Mouse (Mus musculus) brain, embryonic 14.5 days (tissue): ENCODE measurements at regions not wholly inside any gene's neighbourhood (a gene's known extent, or its start where the extent isn't known, plus 50 kb on each side); places are given as distances from the start of the nearest gene placed in this dataset.
"Not testable (repeated sequence)": the region's sequence is repeated elsewhere in the genome, so short reads cannot be mapped to it uniquely, and the experiment has no call there.

Experiments used
- DNase-seq: peaks from one replicate; pipeline ENCODE4 v3.0.0-alpha.2; 2011; ENCODE audit warnings: low read depth
- CTCF ChIP-seq: fragments of 200-500 bp; IDR thresholded peaks from 2 replicates; pipeline ENCODE4 v1.5.1; 2012; ENCODE audit warnings: inconsistent platforms, mild to moderate bottlenecking, moderate library complexity, borderline replicate concordance; ENCODE audit not compliant: insufficient read depth, insufficient read length; ENCODE audit errors: extremely low read depth
- POLR2A ChIP-seq: fragments of 200-500 bp; IDR thresholded peaks from 2 replicates; pipeline ENCODE4 v1.6.1; 2012; ENCODE audit warnings: mild to moderate bottlenecking, inconsistent platforms, borderline replicate concordance; ENCODE audit not compliant: poor library complexity, insufficient read depth, insufficient read length, severe bottlenecking; ENCODE audit errors: extremely low read depth

DNA sequence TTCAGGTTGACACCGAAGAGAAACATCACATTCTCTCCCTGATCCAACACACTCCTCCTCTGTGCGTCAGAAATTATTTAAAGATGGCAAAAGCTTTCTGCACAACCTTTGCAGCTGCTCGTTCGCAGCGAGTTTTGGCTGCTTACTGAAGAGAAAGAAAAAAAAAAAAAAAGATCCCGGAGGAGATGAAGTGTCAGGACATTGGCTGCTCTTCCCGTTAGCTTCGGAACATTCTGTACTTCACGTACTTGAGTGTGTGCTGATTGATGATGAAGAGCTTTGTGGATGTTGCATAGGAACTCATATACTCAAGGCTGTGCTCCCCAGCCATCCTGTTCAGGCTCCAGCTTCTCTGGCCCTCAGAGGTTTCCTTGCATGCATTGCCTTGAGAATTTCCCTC is 162.5 kb upstream of the Peli2 start:
- DNase-seq: no peak
- no peak for TF ChIP-seq CTCF
- TF ChIP-seq POLR2A: no peak

DNA sequence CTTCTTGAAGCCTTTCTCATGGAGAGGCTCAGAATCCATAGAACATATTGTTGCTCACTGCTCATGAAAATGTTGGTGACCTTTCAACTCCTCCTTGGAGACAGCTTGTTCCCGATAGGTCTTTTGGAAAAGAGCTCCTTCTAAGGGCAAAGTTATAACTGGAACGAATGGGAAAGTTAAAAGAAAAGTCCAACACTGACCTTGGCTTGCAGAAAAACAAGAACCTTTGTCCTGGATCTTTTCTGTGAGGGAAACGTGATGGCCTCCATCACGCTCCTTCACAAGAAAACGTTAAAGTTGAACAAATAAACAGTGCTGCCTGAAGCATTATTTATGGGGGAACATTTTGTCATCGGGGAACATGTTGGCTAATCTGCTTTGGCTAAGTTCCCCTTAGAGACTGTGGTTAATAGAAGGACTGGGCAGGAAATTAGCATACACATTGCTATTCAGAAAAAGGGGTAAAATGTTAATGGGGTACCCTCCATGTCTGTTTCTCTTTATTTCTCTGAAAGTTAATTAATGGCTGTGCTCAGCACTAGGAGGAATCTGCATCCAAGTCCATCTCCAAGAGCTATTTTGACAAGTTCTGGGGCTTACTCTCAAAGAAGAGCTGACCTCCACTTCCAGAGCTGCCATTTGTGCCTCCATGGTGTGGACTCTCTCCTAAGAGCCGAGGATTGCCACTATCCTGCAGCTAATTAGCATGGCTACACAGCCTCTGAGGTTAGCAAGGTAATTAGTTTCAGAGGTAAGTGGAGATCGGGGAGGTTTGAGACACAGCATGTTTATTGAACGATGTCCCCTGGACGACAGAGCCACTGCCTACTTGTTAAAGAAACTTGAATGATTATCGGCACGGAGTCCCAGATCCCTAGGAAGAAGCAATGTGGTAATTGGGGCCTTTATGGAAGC is 161.0 kb upstream of the Peli2 start:
- peak; percentile 73 for DNase-seq
- no peak for TF ChIP-seq POLR2A
- no peak for TF ChIP-seq CTCF

DNA sequence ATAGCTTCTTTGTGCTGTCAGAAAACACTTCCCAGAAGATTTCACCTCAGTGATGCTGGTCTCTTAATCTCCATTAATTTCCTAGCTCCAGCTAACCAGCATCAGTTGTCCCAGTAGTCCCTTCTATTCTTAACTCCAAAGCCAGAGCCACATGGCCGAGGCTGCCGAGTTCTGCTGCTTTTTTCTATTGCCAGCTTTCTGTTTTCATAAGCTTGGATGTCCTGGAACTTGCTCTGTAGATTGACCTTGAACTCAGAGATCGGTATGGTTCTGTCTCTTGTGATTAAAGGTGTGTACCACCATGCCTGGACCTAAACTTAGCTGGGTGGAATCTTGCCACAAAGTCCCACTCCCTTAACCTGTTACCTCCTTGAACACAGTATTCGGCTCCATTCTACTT is 155.8 kb upstream of the Peli2 start:
- not testable (repeated sequence) for DNase-seq

DNA sequence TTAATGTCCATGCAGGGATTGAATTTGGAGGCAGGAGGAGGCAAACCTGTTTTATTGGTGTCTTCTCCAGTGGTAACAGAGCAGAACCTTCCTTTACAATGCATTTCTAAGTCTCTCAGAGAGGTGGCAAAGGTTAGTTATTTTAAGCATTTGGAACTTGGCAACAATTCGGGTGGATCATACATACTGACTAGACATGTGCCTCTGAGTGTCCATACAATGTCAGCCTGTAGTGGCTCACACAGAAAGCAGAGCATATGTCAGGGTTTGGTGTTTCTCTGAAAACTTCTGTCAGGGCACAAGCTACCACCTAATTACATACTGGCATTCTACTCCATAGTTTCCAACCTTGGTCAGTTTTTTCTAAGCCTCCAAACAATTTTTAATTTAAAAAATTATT is 150.8 kb upstream of the Peli2 start:
- TF ChIP-seq CTCF: no peak
- TF ChIP-seq POLR2A: no peak

DNA sequence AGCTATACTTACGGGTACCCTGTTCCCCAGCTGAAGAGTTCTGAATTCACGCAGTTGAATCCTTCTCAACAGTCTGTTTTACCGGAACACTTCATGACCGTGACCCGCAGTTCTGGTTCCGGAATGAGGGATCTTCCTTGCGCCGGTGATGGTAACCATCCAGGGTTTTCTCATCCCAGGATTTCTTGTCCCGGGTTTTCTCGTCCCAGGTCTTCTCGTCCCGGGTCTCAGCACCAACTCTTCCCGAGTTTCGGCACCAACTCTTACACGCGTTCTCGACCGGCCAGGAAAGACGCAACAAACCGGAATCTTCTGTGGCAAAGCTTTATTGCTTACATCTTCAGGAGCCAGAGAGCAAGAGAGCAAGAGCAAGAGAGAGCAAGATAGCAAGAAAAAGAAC is 147.5 kb upstream of the Peli2 start:
- DNase-seq: not testable (repeated sequence)

More for the DNA sequence above, 150.8 kb upstream of the Peli2 start:
- no peak for DNase-seq

DNA sequence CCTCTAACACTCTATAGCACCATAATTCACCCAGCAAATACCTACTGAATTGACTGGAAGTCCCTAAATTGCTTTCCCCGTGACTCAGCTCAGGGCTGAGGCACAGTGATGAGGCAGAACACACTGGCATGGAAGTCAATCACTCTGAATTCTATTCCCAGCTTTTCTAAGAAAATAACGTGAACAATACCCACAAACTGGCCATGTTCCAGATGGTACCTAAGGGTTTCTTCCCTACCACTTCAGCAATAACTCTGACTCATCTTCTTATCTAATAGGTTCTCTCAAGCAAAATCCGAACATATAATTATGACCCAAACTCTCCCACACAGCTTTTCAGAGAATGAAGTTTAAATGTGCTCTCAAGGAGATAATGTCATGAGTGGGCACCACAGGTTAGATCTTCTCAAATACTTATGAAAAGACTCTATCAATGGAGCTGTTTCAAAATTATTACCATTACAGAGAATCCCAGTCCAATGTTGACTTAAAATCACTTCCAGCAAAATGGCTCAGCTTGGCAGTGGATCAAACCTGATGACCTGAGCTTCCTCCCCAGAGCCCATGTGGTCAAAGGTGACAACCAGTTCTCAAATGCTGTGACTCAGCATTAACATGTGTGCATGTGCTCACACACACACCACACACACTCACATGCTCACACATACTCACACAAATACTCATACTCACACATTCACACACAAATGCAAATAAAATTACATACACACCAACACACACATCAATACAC is 137.5 kb upstream of the Peli2 start:
- TF ChIP-seq POLR2A: no peak
- no peak for TF ChIP-seq CTCF
- no peak for DNase-seq

DNA sequence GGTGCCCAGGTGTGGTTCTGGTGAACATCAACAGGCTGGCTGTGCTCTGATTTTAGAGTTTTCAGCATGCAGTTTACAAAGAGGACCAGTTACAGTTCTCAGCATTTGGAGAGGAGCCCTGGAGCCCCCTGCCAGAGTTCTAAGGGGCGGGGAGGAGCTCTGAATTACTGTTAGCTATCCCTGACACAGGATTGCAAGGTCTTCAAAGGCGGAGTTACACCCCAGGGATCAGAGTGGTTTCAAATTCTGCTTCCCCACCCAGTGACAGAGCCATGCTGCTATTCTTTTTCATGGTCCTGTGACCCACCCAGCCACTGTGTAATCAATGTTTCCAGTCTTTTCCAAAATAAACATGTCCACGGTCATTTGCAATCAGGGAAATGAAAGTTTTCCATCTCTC is 134.1 kb upstream of the Peli2 start:
- TF ChIP-seq CTCF (no peak), POLR2A (no peak)
- peak; percentile 48 for DNase-seq

DNA sequence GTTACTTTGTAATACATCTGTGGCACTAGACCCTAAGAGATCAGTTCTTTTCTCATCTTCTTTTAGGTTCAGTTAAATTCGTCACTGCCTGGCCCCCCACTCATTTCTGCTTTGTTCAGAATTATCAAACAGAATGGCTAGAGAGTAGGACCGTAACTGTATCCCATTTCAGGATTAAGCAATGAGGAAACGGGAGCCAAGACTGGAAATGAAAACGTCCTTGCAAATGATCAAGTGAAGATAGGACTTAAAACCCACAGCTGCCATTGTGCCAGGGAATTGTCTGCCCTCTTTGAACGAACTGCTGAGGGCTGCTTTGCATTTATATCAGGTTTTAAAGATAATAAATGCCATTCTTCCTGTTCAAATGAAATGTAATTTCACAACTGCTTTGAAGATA is 133.7 kb upstream of the Peli2 start:
- peak; percentile 64 for DNase-seq
- TF ChIP-seq CTCF (no peak), POLR2A (no peak)

DNA sequence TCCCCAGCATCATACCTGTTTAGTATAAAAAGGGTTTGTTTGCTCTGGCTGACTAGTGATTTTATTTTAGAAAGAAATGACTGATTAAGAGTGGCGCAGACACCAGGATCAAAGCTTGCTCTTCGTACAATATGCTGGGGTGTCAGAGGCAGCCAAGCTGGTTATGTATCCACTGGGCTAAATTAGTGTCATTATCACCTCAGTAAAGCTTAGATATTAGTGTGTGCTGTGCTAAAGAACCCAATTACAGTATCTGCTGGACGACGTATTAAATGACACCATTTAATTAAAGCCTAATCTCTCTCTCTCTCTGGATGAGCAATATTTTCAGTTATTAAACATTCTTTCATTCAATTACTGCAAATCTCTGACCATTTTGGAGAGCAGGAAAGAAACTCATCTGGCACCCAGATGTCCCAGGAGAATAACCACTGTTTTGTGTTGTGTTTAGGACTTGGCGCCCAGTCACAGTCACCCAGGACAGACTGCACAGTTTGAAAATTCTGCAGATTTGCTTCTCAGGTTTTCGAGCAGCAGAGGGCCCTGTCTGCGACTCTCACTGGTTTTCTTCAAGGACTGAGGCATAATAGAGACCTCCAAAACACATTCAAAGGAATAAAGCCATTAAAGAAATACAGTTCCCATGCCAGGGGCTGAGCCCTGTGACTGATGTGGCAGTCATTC is 133.1 kb upstream of the Peli2 start:
- no peak for TF ChIP-seq CTCF
- no peak for TF ChIP-seq POLR2A
- DNase-seq: peak; percentile 75

DNA sequence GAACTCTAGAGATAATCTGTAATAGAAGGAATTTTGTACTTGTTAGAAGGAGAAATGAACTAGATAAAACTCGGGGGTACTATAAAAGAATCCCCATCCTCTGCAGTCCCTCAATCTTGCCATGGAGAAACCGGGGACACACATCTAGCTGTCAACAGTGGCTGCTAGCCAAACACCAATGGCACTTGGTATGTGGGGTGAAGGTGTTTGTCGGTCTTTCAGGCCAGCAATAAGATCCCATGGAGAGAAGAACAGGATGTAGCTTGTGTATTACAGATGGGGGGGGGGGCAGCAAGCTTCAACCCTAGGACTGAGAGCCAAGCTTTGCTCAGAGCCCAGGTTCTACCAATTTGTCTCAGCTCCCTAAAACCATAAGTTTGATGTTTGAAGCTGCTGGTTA is 132.5 kb upstream of the Peli2 start:
- peak; percentile 58 for DNase-seq

DNA sequence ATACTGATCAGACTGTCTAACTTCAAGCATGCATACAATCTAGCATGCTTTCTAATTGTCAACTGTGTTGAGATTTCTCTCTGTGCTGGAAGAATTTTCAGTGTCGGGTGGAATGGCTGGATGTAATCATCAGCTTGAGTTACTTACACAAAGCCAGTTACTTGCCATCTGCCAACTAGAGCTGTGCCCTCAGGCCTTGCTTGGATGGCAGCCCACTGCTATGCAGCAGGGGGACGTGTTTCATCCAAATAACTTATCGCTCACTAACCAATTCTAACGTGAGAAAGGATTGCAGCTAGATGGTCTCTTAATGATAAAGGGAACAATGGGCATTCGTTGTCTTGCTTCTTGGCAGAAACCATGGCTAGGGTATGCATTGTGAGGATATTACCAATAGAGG is 131.3 kb upstream of the Peli2 start:
- TF ChIP-seq CTCF (no peak), POLR2A (no peak)
- DNase-seq: peak; percentile 95

More for the DNA sequence above, 132.5 kb upstream of the Peli2 start:
- TF ChIP-seq POLR2A: no peak
- TF ChIP-seq CTCF: no peak

DNA sequence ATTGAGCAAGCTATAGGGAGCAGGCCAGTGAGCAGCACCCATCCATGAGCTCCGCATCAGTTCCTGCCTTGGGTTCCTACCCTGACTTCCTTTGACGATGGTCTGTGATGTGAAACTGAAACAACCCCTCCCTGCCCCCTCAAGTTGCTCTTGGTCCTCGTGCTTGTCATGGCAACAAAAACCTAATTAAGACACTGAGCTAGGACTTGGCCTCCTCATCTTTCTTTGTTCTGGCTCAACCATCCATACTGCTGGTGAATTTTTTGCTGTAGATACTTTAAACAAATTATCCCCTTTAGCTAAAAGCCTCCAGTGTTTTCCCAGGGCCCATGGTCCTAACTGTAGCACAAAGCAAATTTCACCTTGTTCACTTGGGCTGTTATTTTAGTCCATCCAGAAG is 129.9 kb upstream of the Peli2 start:
- peak; percentile 59 for DNase-seq
- no peak for TF ChIP-seq POLR2A
- TF ChIP-seq CTCF: no peak

DNA sequence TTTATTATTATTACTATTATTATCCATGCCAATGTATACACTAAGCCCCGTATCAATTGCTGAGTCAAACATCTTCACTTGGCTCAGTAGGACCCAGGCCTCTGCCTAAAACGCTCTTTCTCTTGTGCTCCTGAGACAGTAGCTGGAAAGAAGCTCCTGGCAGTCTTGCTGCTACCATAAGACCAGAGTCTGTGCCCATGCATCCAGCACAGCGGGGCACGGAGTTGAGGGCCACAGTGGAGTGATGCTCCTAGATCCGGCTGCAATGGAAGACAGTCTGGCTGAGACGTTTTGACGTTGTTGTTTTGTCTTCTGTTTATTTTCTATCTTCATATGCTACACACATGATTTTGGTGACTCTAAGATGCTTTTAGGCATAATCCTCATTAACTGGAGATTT is 129.1 kb upstream of the Peli2 start:
- DNase-seq: no peak
- TF ChIP-seq POLR2A (no peak), CTCF (no peak)
